24 mouse cellular contexts compared by ENCODE assay signal in genomic region chr2:52700352-52700751, GRCm38 (mm10). TPM values are rescaled to one million over a fixed set of nuclear protein-coding genes. Genes with fewer than 3 reads are reported as not detected.
"Had no signal": no experiment of that assay in that cellular context is flagged by ENCODE, and none has a peak within 500 bp of the region (broad histone marks: within the 10 kb centered on the region; RNA-seq: fewer than 3 reads in every experiment).

No protein-coding gene starts in this region.

- H3K27ac ChIP-seq: heart, embryonic 13.5 days; heart, embryonic 15.5 days; hindbrain, embryonic 13.5 days; hindbrain, embryonic 15.5 days; hindbrain, postnatal 0 days; kidney, embryonic 15.5 days; kidney, postnatal 0 days; left cerebral cortex, adult 2 months; limb, embryonic 10.5 days; limb, embryonic 12.5 days; liver, embryonic 13.5 days; liver, embryonic 15.5 days had no signal

- DNase-seq: gastrocnemius, postnatal 14 days; gastrocnemius, postnatal 36 days; heart, adult 18-20 months; heart, postnatal 14 days; heart, postnatal 36 days; kidney, adult 11 months; kidney, adult 2 months; kidney, adult 9 months; kidney, postnatal 14 days; kidney, postnatal 36 days; liver; liver, embryonic 13.5 days had no signal

- H3K4me3 ChIP-seq: heart, embryonic 13.5 days; heart, embryonic 15.5 days; hindbrain, embryonic 13.5 days; hindbrain, embryonic 15.5 days; kidney, embryonic 15.5 days; left cerebral cortex, adult 2 months; limb, embryonic 10.5 days; limb, embryonic 12.5 days; liver, embryonic 13.5 days; liver, embryonic 15.5 days had no signal

- H3K4me1 ChIP-seq: heart, embryonic 15.5 days; hindbrain, embryonic 13.5 days; hindbrain, embryonic 15.5 days; kidney, embryonic 15.5 days; limb, embryonic 10.5 days; limb, embryonic 12.5 days; liver, embryonic 13.5 days; liver, embryonic 15.5 days had no signal

- H3K27me3 ChIP-seq: heart, embryonic 13.5 days; heart, embryonic 15.5 days; hindbrain, embryonic 13.5 days; hindbrain, embryonic 15.5 days; kidney, embryonic 15.5 days; limb, embryonic 12.5 days; liver, embryonic 13.5 days; liver, embryonic 15.5 days had no signal

- H3K9ac ChIP-seq: heart, embryonic 13.5 days; heart, embryonic 15.5 days; hindbrain, embryonic 13.5 days; hindbrain, embryonic 15.5 days; kidney, embryonic 15.5 days; limb, embryonic 12.5 days; liver, embryonic 13.5 days; liver, embryonic 15.5 days had no signal

RNA-seq across cellular contexts. Expression of gene Cacnb4, which starts 23.7 kb away (rescaled TPM):
- total RNA-seq: hematopoietic stem cell, adult 5-6 weeks had no signal
